Mouse (Mus musculus) lung, embryonic 15.5 days (tissue): ENCODE data around the gene Tmc8. TPM values are rescaled to one million over a fixed set of nuclear protein-coding genes. Genes with fewer than 3 reads are reported as not detected.
"Not testable (repeated sequence)": the region's sequence is repeated elsewhere in the genome, so short reads cannot be mapped to it uniquely, and the experiment has no call there.

ENCODE experiments used
- ATAC-seq: fragments of 200-750 bp; cut with Nextera tagmentation; 2 replicates; pipeline ENCODE4 v1.8.0; 2017; ENCODE audit warnings: moderate number of reproducible peaks, borderline replicate concordance; ENCODE audit not compliant: low FRiP score, low TSS enrichment; ENCODE audit errors: extremely low read depth
- H3K27ac ChIP-seq: fragments of 300-500 bp; sonication (generic); 2 replicates; pipeline ENCODE4 v1.5.1; 2015; ENCODE audit warnings: moderate library complexity, mild to moderate bottlenecking, inconsistent platforms
- H3K27me3 ChIP-seq: fragments of 300-500 bp; sonication (generic); 2 replicates; pipeline ENCODE4 v1.6.1; 2015; ENCODE audit warnings: inconsistent platforms
- H3K36me3 ChIP-seq: fragments of 300-500 bp; sonication (generic); 2 replicates; pipeline ENCODE4 v1.6.1; 2015; ENCODE audit warnings: inconsistent platforms
- H3K4me1 ChIP-seq: fragments of 300-500 bp; sonication (generic); 2 replicates; pipeline ENCODE4 v1.6.1; 2015; ENCODE audit warnings: inconsistent platforms
- H3K4me2 ChIP-seq: fragments of 300-500 bp; sonication (generic); 2 replicates; pipeline ENCODE4 v1.6.1; 2015; ENCODE audit warnings: inconsistent platforms, mild to moderate bottlenecking, moderate library complexity
- H3K4me3 ChIP-seq: fragments of 300-500 bp; sonication (generic); 2 replicates; pipeline ENCODE4 v1.5.1; 2015; ENCODE audit warnings: mild to moderate bottlenecking, inconsistent platforms
- H3K9ac ChIP-seq: fragments of 300-500 bp; sonication (generic); 2 replicates; pipeline ENCODE4 v1.6.1; 2015; ENCODE audit warnings: inconsistent platforms
- H3K9me3 ChIP-seq: fragments of 300-500 bp; sonication (generic); 2 replicates; pipeline ENCODE4 v1.6.1; 2016; ENCODE audit warnings: inconsistent platforms
- WGBS: fragments of 180-500 bp; shearing (Covaris S2); methylation state at CpG from one replicate; pipeline ENCODE4 v1.1.7; 2015; 5-methylcytosine and 5-hydroxymethylcytosine counted together
- polyA plus RNA-seq: library from polyadenylated mRNA; unstranded; fragments of >200 nt; fragmentation: Nextera tagmentation; extraction: Ambion mirVana; gene quantifications from 2 replicates; pipeline ENCODE4 v1.2.1, GENCODE M21; 2015

Gene Tmc8
- polyA plus RNA-seq, 1 experiment from 2014 or later, result 3.2 TPM

DNA sequence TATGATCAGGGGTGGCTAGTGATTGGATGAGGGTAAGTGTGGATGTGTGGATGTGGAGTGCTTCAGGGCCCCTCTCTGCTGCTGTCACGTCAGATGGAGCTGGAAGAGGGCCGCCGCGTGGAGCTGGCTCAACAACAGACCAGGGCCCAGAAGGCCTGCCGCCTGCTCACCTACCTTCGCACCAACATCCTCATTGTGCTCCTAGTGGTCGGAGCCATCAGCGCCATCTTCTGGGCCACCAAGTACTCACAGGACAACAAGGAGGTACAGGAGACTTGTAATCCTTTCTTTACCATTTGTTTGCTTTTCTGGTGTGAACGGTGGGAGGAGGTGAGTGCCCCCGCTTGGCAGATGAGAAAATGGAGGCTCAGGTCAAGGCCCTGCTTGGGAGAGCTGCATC is 4.4 kb downstream of the Tmc8 start:
- ATAC-seq, result no peak
- Histone ChIP-seq H3K9ac (no peak overlapping the region), H3K4me1 (peaks cover 30% of the 10 kb centered on the region), H3K9me3 (no peaks in the 10 kb centered on the region), H3K4me3 (no peak overlapping the region), H3K27ac (no peak overlapping the region), H3K36me3 (no peaks in the 10 kb centered on the region), H3K4me2 (no peak overlapping the region), H3K27me3 (no peaks in the 10 kb centered on the region)
- 17% methylated on average over 10 of the region's 10 CpGs for WGBS

DNA sequence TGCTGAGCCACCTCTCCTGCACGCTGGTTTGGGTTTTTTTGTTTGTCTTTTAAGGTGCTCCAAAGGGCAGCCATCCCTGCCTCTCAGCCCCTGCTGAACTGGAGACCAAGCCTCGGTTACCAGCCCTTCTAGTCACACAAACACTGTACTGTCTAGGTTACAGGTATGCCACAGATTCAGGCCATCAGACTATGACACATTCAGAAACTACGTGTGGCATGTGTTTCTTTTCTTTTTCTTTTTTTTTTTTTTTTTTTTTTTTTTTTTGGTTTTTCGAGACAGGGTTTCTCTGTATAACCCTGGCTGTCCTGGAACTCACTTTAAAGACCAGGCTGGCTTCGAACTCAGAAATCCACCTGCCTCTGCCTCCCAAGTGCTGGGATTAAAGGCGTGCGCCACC is 6.6 kb downstream of the Tmc8 start:
- not testable (repeated sequence) for H3K9me3 ChIP-seq, H3K27me3 ChIP-seq, H3K4me2 ChIP-seq, H3K27ac ChIP-seq, ATAC-seq, H3K36me3 ChIP-seq, H3K9ac ChIP-seq, H3K4me3 ChIP-seq
- H3K4me1 ChIP-seq, result peaks cover 22% of the 10 kb centered on the region
- WGBS, result 72% methylated on average over 7 of the region's 7 CpGs

DNA sequence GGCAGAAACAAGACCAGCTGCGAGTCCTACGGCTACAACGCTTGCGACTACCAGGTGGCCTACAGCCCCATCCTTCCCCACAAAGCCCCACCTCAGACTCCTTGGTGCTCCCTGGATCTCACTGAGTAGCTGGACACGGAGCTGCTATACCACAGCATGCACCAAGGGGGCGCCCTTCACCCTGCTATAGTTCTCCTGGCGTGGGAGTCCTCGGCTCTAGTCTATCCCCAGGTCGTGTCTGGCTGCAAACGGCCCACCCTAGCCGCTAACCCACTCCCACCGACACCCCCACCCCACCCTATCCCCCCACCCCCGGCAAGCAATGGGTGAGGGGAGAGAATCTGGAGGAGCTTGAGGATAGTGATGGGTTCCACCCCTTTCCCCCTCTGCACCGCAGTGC is 8.4 kb downstream of the Tmc8 start:
- Histone ChIP-seq H3K36me3 (no peaks in the 10 kb centered on the region), H3K4me2 (peak overlapping the region; percentile 50), H3K4me1 (peaks cover 20% of the 10 kb centered on the region), H3K4me3 (peak overlapping the region; percentile 10; the same call in 1 of the 2 replicates), H3K9me3 (no peaks in the 10 kb centered on the region), H3K27ac (no peak overlapping the region), H3K27me3 (no peaks in the 10 kb centered on the region), H3K9ac (no peak overlapping the region)
- peak; percentile 24; the same call in 1 of the 2 replicates for ATAC-seq
- WGBS, result 6% methylated on average over 14 of the region's 14 CpGs

DNA sequence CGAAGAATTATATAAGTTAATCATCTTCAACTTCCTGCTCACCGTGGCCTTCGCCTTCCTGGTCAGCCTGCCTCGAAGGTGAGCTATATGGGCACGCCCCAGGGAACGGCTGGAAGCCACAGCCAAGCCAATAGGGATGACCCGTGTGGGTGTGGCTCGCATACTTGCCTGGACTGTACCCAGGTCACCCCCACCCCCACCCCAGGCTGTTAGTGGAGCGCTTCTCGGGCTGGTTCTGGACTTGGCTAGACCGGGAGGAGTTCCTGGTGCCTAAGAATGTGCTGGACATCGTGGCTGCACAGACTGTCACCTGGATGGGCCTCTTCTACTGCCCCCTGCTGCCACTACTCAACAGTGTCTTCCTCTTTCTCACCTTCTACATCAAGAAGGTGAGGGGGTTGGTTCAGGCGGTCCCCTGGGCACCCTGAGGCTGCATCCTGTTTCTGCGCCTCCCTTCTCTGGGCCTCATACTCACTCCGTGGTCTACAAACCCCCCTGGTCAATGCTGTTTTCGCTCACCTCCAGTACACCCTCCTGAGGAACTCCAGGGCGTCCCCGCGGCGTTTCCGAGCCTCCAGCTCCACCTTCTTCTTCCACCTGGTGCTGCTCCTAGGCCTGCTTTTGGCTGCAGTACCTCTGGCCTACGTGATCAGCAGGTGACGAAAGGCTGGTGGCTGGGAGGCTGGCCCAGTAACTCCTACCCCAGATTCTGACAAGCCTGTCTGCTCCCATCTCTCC is 9.0 kb downstream of the Tmc8 start:
- peak; percentile 10; the same call in 1 of the 2 replicates for ATAC-seq
- H3K4me3 ChIP-seq, result peak overlapping the region; percentile 10; the same call in 1 of the 2 replicates
- 29% methylated on average over 23 of the region's 23 CpGs for WGBS
- no peak overlapping the region for H3K9ac ChIP-seq
- peak overlapping the region; percentile 50 for H3K4me2 ChIP-seq
- no peaks in the 10 kb centered on the region for H3K9me3 ChIP-seq
- no peaks in the 10 kb centered on the region for H3K36me3 ChIP-seq
- H3K27me3 ChIP-seq, result no peaks in the 10 kb centered on the region
- H3K4me1 ChIP-seq, result peaks cover 20% of the 10 kb centered on the region
- no peak overlapping the region for H3K27ac ChIP-seq

DNA sequence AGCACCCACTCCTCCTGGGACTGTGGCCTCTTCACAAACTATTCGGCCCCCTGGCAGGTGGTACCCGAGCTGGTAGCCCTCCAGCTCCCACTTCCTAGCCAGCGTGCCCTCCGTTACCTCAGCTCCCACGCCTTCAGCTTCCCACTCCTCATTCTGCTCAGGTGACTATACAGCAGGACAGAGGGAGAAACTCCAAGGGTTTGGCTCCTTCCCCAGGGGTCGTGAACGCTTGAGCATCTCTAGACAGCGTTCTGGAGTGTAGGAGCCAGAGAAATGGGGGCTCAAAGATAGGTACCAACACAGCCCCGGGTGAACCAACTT is 9.5 kb downstream of the Tmc8 start:
- H3K4me3 ChIP-seq, result no peak overlapping the region
- peaks cover 20% of the 10 kb centered on the region for H3K4me1 ChIP-seq
- 83% methylated on average over 9 of the region's 9 CpGs for WGBS
- H3K9ac ChIP-seq, result no peak overlapping the region
- no peak for ATAC-seq
- H3K27ac ChIP-seq, result no peak overlapping the region
- H3K9me3 ChIP-seq, result no peaks in the 10 kb centered on the region
- no peaks in the 10 kb centered on the region for H3K27me3 ChIP-seq
- H3K36me3 ChIP-seq, result no peaks in the 10 kb centered on the region
- no peak overlapping the region for H3K4me2 ChIP-seq

DNA sequence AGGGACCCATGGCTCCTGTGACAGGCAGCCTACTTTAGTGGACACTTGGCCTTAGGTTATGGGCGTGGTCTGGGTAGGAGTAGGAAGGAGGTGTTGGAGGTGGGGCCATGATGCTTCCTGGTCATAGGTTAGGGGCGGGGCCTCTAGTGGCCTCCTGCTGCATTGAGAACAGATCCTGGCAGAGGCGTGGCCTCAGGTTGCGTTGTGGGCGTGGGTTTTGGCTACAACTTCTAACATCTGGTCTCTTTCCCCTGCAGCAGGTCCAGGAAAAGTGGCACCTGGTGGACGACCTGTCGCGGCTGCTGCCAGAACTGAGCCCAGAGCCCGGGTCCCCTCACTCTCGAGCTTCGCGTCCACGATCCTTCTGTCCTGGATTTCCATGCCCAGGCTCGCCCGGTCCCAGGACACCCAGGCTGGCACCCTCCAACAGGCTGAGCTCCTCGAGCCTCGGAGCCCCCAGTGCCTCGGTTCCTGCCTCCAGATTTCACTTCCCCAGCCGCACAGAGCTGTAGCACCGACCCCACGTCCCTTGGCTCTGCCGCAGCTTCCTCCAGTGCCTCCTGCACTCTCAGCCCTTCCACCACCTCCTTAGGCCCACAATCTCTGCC is 10.5 kb downstream of the Tmc8 start:
- H3K36me3 ChIP-seq, result no peaks in the 10 kb centered on the region
- ATAC-seq, result peak; percentile 71
- no peak overlapping the region for H3K27ac ChIP-seq
- peak overlapping the region; percentile 24 for H3K4me3 ChIP-seq
- WGBS, result 7% methylated on average over 22 of the region's 22 CpGs
- H3K9me3 ChIP-seq, result no peaks in the 10 kb centered on the region
- H3K9ac ChIP-seq, result peak overlapping the region; percentile 24; the same call in 1 of the 2 replicates
- H3K4me2 ChIP-seq, result peak overlapping the region; percentile 57
- H3K4me1 ChIP-seq, result peaks cover 20% of the 10 kb centered on the region
- no peaks in the 10 kb centered on the region for H3K27me3 ChIP-seq

DNA sequence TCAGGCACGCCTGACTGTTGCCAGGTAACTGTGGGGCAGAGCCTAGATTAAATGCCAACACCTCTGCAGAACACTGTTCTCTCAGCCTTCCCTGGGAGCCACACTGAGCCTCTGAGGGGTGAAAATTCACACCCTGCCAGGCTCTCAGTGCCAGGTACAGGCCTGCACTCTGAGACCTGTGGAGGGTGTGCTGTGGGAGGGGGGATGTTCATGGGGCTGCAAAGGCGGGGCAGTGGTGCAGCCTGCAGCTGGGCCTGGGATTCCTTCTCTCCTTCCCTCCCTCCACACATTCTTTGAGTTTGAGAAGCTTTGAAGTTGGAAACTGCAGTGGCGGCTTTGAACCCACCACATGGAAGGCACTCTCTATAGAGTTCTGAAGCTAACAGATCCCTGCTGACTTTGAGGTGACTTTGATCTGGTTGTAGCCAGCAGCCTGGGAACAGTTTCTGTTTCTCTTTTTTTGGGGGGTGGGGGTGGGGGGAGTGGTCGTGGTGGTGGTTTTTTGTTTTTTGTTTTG is 12.2 kb downstream of the Tmc8 start:
- H3K36me3 ChIP-seq, result no peaks in the 10 kb centered on the region
- H3K9me3 ChIP-seq, result no peaks in the 10 kb centered on the region
- H3K4me2 ChIP-seq, result no peak overlapping the region
- H3K4me1 ChIP-seq, result peaks cover 28% of the 10 kb centered on the region
- no peaks in the 10 kb centered on the region for H3K27me3 ChIP-seq
- no peak overlapping the region for H3K9ac ChIP-seq
- H3K4me3 ChIP-seq, result no peak overlapping the region
- no peak overlapping the region for H3K27ac ChIP-seq
- 45% methylated on average over 4 of the region's 4 CpGs for WGBS
- no peak for ATAC-seq

DNA sequence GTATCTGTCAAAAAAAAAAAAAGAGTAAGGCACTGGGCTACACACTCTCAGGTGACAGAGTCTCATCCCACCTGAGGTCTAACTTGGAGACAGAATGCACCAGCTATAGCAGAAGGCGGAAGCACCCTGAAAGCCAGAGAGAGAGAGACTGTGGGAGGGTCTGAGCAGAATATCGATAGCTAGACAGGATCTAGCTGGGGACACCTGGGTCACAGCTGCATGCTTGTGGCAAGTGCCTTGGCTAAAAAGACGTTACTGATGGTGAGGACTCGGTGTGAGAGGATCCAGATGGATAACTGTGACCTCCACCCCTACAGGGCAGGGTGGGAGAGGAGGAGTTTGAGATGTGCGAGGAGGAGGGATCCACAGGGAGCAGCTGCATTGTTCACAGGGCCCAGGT is 15.1 kb downstream of the Tmc8 start:
- Histone ChIP-seq H3K9ac (no peak overlapping the region), H3K4me2 (no peak overlapping the region), H3K4me3 (no peak overlapping the region), H3K27ac (no peak overlapping the region), H3K27me3 (no peaks in the 10 kb centered on the region), H3K36me3 (no peaks in the 10 kb centered on the region), H3K9me3 (no peaks in the 10 kb centered on the region), H3K4me1 (peaks cover 19% of the 10 kb centered on the region)
- 34% methylated on average over 5 of the region's 5 CpGs for WGBS
- no peak for ATAC-seq

DNA sequence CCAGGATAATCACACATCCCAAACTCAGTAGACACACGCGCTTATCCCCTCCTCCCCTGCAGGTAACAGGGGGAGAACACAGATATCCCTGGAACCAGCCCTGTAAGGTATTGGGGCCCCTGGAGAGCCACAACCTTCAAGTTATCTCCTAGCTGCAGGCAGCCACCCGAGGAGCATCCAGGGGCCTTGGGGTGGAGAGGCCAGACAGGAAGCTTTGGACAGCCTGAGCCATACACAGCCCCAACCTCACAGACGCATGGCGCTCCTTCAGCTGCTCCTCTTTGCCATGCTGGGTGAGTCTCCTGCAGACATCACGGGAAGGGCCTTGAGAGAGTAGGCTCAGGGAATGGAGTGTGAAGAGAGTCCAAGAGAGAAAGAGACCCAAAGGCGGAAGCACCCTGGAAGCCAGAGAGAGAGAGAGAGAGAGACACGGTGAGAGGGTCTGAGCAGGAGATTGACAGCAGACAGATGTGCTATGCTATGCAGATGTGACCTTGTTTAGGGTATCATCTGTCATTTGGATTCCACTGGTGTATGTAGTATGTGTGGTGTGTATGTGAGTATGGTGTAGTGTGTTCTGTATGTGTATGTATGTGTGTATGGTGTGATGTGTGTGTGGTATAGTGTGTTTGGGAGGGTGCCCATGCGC is 15.8 kb downstream of the Tmc8 start, which contains the start of gene 6030468B19Rik:
Gene 6030468B19Rik (plus strand): TSS at position 150 of the 649 bp plus-strand sequence.
- Histone ChIP-seq H3K9ac (no peak within 1 kb of the TSS), H3K4me2 (no peak within 1 kb of the TSS)

DNA sequence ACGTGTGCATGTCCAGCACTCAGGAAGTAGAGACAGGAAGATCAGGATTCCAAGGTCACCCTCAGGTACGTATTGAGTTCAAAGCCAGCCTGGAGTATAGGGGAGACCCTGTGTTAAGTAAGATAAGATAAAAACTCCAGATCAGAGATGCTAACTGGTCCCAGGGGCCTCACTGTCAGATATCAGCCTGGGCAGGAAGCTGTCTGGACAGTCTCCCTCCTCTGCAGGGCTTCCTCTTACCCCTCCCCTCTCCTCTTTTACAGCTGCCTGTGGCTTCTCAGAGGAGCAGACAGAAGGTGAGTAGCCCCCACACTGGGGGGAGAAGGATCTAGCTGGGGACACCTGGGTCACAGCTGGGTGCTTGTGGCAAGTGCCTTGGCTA is 16.3 kb downstream of the Tmc8 start:
- peaks cover 9% of the 10 kb centered on the region; the same call in 1 of the 2 replicates for H3K4me1 ChIP-seq
- WGBS, result 11% methylated on average over 2 of the region's 2 CpGs
- no peaks in the 10 kb centered on the region for H3K27me3 ChIP-seq
- no peak overlapping the region for H3K27ac ChIP-seq
- no peak for ATAC-seq
- no peak overlapping the region for H3K4me2 ChIP-seq
- H3K36me3 ChIP-seq, result no peaks in the 10 kb centered on the region
- no peak overlapping the region for H3K4me3 ChIP-seq
- H3K9me3 ChIP-seq, result no peaks in the 10 kb centered on the region
- H3K9ac ChIP-seq, result no peak overlapping the region

More for the DNA sequence above, 15.8 kb downstream of the Tmc8 start, which contains the start of gene 6030468B19Rik:
- Histone ChIP-seq H3K36me3 (no peaks in the 10 kb centered on the region), H3K27me3 (no peaks in the 10 kb centered on the region), H3K9me3 (no peaks in the 10 kb centered on the region), H3K4me1 (peaks cover 13% of the 10 kb centered on the region), H3K4me3 (no peak within 1 kb of the TSS), H3K27ac (no peak within 1 kb of the TSS)
- peak; percentile 68; the same call in 1 of the 2 replicates for ATAC-seq
- WGBS, result 41% methylated on average over 9 of the region's 9 CpGs

DNA sequence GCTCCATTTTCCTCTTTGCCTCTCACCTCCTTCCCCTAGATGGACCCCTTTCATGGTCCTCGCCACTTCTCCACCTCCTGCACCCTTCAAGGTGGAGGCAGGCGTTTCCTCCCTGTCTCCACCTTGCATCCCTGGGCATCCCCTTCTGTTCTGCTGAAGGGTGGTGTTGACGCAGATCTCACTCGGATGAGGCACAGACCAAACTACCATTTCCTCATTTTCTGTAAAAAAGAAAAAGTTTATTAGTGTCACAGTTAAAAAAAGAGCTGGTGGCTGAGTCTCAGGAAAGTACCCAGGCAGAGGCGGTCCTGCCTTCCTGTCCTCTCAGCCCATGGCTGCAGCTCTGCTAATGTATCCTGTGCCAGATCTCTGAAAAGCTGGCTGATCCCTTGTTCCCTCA is 17.3 kb downstream of the Tmc8 start:
- no peak for ATAC-seq
- Histone ChIP-seq H3K27me3 (no peaks in the 10 kb centered on the region), H3K27ac (0 out of 2 replicates have a peak overlapping the region, but pooled peaks have one; percentile 29), H3K4me3 (no peak overlapping the region), H3K9me3 (no peaks in the 10 kb centered on the region), H3K36me3 (no peaks in the 10 kb centered on the region), H3K4me1 (0 out of 2 replicates have a peak, but pooled peaks cover 8% of the 10 kb centered on the region), H3K9ac (no peak overlapping the region), H3K4me2 (no peak overlapping the region)
- WGBS, result 59% methylated on average over 5 of the region's 5 CpGs

DNA sequence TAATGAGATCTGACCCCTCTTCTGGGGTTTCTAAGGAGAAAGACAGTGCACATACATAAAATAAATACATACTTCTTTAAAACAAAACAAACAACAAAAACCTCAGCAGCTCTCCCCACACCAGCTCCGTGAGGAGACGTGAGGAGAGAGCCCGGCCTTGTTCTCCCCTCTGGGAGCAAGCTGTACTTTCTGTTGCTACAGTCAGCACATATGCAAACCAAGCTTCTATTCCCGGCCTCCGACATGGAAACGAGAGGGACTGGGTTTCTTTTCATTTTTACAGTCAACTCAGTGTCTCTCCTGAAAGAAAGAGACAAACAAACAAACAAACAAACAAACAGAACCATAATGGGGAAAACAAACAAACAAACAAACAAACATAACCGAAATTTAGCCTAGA is 18.2 kb downstream of the Tmc8 start:
- H3K4me3 ChIP-seq, result no peak overlapping the region
- no peak for ATAC-seq
- no peaks in the 10 kb centered on the region for H3K36me3 ChIP-seq
- H3K27ac ChIP-seq, result no peak overlapping the region
- 84% methylated on average over 7 of the region's 7 CpGs for WGBS
- H3K27me3 ChIP-seq, result no peaks in the 10 kb centered on the region
- 0 out of 2 replicates have a peak, but pooled peaks cover 8% of the 10 kb centered on the region for H3K4me1 ChIP-seq
- no peak overlapping the region for H3K9ac ChIP-seq
- H3K4me2 ChIP-seq, result no peak overlapping the region
- no peaks in the 10 kb centered on the region for H3K9me3 ChIP-seq
